Mouse (Mus musculus) lung, embryonic 15.5 days (tissue): ENCODE results near the gene Gas6. TPM values are rescaled to one million over a fixed set of nuclear protein-coding genes. Genes with fewer than 3 reads are reported as not detected.

ENCODE experiments used
- ATAC-seq: fragments of 200-750 bp; cut with Nextera tagmentation; 2 replicates; pipeline ENCODE4 v1.8.0; 2017; ENCODE audit warnings: moderate number of reproducible peaks, borderline replicate concordance; ENCODE audit not compliant: low FRiP score, low TSS enrichment; ENCODE audit errors: extremely low read depth
- H3K27ac ChIP-seq: fragments of 300-500 bp; sonication (generic); 2 replicates; pipeline ENCODE4 v1.5.1; 2015; ENCODE audit warnings: moderate library complexity, mild to moderate bottlenecking, inconsistent platforms
- H3K27me3 ChIP-seq: fragments of 300-500 bp; sonication (generic); 2 replicates; pipeline ENCODE4 v1.6.1; 2015; ENCODE audit warnings: inconsistent platforms
- H3K36me3 ChIP-seq: fragments of 300-500 bp; sonication (generic); 2 replicates; pipeline ENCODE4 v1.6.1; 2015; ENCODE audit warnings: inconsistent platforms
- H3K4me1 ChIP-seq: fragments of 300-500 bp; sonication (generic); 2 replicates; pipeline ENCODE4 v1.6.1; 2015; ENCODE audit warnings: inconsistent platforms
- H3K4me2 ChIP-seq: fragments of 300-500 bp; sonication (generic); 2 replicates; pipeline ENCODE4 v1.6.1; 2015; ENCODE audit warnings: inconsistent platforms, mild to moderate bottlenecking, moderate library complexity
- H3K4me3 ChIP-seq: fragments of 300-500 bp; sonication (generic); 2 replicates; pipeline ENCODE4 v1.5.1; 2015; ENCODE audit warnings: mild to moderate bottlenecking, inconsistent platforms
- H3K9ac ChIP-seq: fragments of 300-500 bp; sonication (generic); 2 replicates; pipeline ENCODE4 v1.6.1; 2015; ENCODE audit warnings: inconsistent platforms
- H3K9me3 ChIP-seq: fragments of 300-500 bp; sonication (generic); 2 replicates; pipeline ENCODE4 v1.6.1; 2016; ENCODE audit warnings: inconsistent platforms
- WGBS: fragments of 180-500 bp; shearing (Covaris S2); methylation state at CpG from one replicate; pipeline ENCODE4 v1.1.7; 2015; 5-methylcytosine and 5-hydroxymethylcytosine counted together
- polyA plus RNA-seq: library from polyadenylated mRNA; unstranded; fragments of >200 nt; fragmentation: Nextera tagmentation; extraction: Ambion mirVana; gene quantifications from 2 replicates; pipeline ENCODE4 v1.2.1, GENCODE M21; 2015

Gene Gas6
- polyA plus RNA-seq, 1 experiment from 2014 or later = 85.7 TPM

DNA sequence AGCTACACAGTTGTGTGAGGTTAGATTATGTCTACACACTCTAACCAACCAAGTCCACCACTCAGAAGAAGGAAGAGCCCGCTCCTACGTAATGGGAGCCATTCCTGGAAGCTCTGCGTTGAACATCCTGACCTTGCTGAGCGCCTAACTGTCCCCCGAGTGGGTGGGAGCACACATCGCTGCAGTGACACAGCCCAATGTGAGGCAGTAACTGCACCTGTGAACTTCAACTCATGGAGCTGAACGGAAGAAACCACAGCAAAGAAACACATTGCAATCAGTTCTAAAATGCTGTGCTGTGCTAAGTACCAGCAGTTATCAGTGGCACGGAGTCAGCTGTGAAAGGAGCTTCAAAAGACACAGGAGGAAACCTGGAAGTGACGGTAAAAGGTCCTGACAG, 66.1 kb downstream of the Gas6 start:
- ATAC-seq = no peak
- no peaks in the 10 kb centered on the region; the same call in 1 of the 2 replicates for H3K4me1 ChIP-seq
- H3K27me3 ChIP-seq = no peaks in the 10 kb centered on the region
- no peak overlapping the region for H3K9ac ChIP-seq
- no peak overlapping the region for H3K4me2 ChIP-seq
- H3K9me3 ChIP-seq = no peaks in the 10 kb centered on the region
- 74% methylated on average over 9 of the region's 9 CpGs for WGBS
- H3K27ac ChIP-seq = no peak overlapping the region
- H3K36me3 ChIP-seq = no peaks in the 10 kb centered on the region
- H3K4me3 ChIP-seq = no peak overlapping the region

DNA sequence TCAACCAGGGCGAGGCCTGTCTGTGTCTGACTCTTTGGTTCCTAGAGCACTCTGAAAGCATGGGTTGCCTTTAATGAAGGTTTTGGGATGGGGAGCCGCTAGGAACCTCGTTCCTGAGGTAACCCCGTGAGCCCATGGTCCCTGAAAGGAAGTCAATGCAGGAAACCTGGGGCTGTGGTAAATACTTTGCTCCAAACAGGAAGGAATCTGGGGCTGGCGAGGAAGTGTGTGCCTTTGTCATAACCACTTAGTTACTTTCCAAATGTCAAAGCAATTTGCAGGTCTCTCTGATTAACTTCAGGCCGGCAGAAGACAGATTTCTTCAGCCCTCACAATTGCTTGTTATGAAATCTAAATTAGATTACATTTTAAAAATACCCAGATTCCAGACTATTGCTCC, 66.9 kb downstream of the Gas6 start:
- Histone ChIP-seq H3K4me3 (no peak overlapping the region), H3K4me1 (no peaks in the 10 kb centered on the region; the same call in 1 of the 2 replicates), H3K36me3 (no peaks in the 10 kb centered on the region), H3K9me3 (no peaks in the 10 kb centered on the region), H3K4me2 (no peak overlapping the region), H3K27ac (0 out of 2 replicates have a peak overlapping the region, but pooled peaks have one; percentile 8), H3K27me3 (no peaks in the 10 kb centered on the region), H3K9ac (no peak overlapping the region)
- ATAC-seq = no peak
- 56% methylated on average over 6 of the region's 6 CpGs for WGBS

DNA sequence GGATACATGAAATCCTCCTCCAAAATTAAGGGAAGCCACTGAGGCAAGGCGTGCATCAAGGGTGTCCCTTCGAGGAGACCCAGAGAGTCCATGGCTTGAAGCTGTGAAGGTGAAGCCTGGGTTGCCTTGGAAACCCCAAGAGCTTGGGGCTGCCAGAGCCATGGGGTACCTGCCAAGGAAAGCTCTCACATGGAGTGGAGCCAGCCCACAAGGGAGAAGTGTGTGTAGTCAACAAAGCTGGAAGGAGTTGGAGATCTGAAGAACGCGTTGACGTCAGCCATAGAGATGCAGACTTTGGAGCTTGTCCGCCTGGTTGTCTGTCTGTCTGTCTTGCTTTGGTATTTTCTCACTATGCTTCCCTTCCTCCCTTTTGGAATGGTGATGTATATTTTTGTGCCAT, 73.3 kb downstream of the Gas6 start:
- Histone ChIP-seq H3K27me3 (no peaks in the 10 kb centered on the region), H3K27ac (no peak overlapping the region), H3K4me1 (no peaks in the 10 kb centered on the region), H3K36me3 (no peaks in the 10 kb centered on the region), H3K4me3 (no peak overlapping the region), H3K9ac (no peak overlapping the region), H3K9me3 (no peaks in the 10 kb centered on the region), H3K4me2 (no peak overlapping the region)
- WGBS = 89% methylated on average over 6 of the region's 6 CpGs
- no peak for ATAC-seq

DNA sequence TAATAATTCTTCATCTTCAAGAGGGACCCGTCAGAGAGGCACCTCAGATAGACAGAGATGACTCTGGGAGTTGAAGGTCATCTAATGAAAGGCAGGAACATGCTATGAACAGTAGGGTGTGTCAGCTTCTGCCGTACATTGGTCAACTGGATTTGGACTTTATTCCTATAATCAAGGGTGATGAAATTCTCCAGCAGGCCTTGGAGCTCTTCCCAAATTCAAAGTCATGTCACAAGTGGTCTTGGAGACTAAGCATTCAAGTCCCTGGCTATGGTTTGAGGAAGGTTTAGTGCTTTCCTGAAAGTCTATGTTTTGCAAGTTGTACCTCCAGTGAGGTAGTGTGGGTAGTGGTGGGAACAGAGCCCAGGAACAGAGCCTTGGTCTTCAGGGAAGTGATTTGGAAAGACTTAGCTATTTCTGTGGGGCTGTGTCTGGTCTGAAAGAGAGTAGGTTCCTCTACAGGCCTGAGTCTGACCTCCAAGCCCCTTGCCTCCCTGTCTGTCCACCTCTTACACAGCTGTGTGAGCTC, 75.1 kb downstream of the Gas6 start:
- Histone ChIP-seq H3K9me3 (no peaks in the 10 kb centered on the region), H3K4me2 (no peak overlapping the region), H3K27ac (no peak overlapping the region), H3K27me3 (no peaks in the 10 kb centered on the region), H3K36me3 (no peaks in the 10 kb centered on the region), H3K9ac (no peak overlapping the region), H3K4me1 (no peaks in the 10 kb centered on the region), H3K4me3 (no peak overlapping the region)
- no peak for ATAC-seq
- WGBS = 68% methylated on average over 2 of the region's 2 CpGs

DNA sequence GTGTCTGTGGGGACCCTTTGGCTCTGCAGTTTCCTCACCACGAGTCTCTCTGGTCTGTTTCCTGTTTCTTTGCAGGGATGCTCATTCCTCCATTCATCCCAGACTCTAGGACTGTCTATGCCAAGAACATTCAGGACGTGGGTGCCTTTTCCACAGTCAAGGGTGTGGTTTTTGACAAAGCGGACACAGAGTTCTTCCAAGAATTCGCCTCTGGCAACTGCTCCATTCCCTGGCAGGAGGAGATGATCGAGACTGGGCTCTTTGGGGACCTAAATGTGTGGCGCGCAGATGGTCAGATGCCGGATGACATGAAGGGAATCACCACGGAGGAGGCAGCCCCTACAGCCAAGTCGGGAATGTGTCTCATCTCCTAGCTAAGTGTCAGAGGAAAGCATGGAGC, 78.4 kb downstream of the Gas6 start:
- no peak overlapping the region for H3K27ac ChIP-seq
- no peaks in the 10 kb centered on the region for H3K27me3 ChIP-seq
- no peak overlapping the region for H3K4me3 ChIP-seq
- no peaks in the 10 kb centered on the region for H3K9me3 ChIP-seq
- no peak overlapping the region for H3K9ac ChIP-seq
- H3K4me1 ChIP-seq = no peaks in the 10 kb centered on the region
- no peak for ATAC-seq
- no peak overlapping the region for H3K4me2 ChIP-seq
- H3K36me3 ChIP-seq = no peaks in the 10 kb centered on the region
- WGBS = 62% methylated on average over 10 of the region's 10 CpGs

Other genes starting within 250 kb of the Gas6 start
- gene Adprhl1, start 240.3 kb downstream of the Gas6 start, polyA plus RNA-seq = 3.4 and 6.0 TPM in 2 replicates
- gene Dcun1d2, start 206.4 kb downstream of the Gas6 start, polyA plus RNA-seq = 22.5 and 23.8 TPM in 2 replicates
- gene Tmco3, start 206.3 kb downstream of the Gas6 start, polyA plus RNA-seq = 36.8 and 41.0 TPM in 2 replicates
- gene Tfdp1, start 155.7 kb downstream of the Gas6 start, polyA plus RNA-seq = 187 TPM in 2 replicates
- not detected in 2 replicates for gene Atp4b, start 97.7 kb downstream of the Gas6 start, polyA plus RNA-seq
- 0.03 TPM in 1 of 2 replicates, not detected in the other for gene Grk1, start 89.4 kb downstream of the Gas6 start, polyA plus RNA-seq
- 0.67 and 0.75 TPM in 2 replicates for gene Tmem255b, start 59.3 kb downstream of the Gas6 start, polyA plus RNA-seq
- not detected in 2 replicates for gene 1700029H14Rik, start 68.0 kb upstream of the Gas6 start, polyA plus RNA-seq
- 42.8 and 45.6 TPM in 2 replicates for gene Rasa3, start 183.1 kb upstream of the Gas6 start, polyA plus RNA-seq
- 0.17 and 0.24 TPM in 2 replicates for gene Cfap97d2, start 211.4 kb upstream of the Gas6 start, polyA plus RNA-seq